Mouse (Mus musculus) megakaryocyte progenitor cell, adult 5-6 weeks (primary cell): ENCODE data around the gene Zfp593. TPM values are rescaled to one million over a fixed set of nuclear protein-coding genes. Genes with fewer than 3 reads are reported as not detected.

Experiments
- ATAC-seq: replicated peaks from 2 replicates; pipeline ENCODE4 v1.8.0; 2016; ENCODE audit warnings: mild to moderate bottlenecking, moderate TSS enrichment, inconsistent platforms; ENCODE audit not compliant: poor library complexity
- total RNA-seq, 2 experiments: library from RNA; stranded (forward) in 1 of 2; stranded (reverse) in 1 of 2; fragments of 157-497, 149-512 nt in 1 of 2; fragments of 200-1000 nt in 1 of 2; gene quantifications; 2 replicates each; pipeline versions ENCODE4 v1.2.3 to v1.2.4; 2015 to 2017

Gene Zfp593
- total RNA-seq, 2 experiments from 2014 or later, result 11.8 to 12.7 TPM

DNA sequence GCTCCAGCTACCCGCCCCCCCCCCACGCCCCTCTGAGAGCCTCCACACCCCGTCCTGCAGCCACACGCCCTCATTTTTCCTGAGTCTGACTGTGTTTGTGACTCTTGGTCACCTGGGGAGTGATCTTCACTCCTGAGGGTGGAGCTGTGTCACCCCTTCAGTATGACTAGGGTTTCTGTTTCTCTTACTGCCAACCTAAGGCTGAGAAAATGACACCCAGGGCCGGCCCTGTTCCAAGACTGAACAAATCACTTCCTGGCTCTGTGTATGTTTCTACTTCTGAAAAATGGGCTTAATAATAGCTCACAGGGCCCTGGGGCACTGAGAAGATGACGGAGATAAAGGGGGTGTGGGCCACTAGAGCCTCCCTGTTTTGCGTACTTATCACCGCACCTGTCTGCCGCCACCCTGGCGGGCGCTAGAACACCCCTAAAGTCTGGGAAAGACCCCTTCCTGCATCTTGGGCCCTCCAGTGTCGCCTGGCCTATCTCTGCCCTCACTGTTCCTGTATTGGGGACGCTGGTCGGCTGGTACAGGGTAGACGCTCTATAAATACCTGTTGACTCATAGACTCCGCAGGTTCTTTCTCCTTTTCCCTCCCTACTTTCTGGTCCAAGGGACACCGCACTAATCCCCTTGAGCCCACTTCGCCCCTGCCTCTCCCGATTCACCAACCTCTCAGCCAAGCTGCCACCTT is 7.7 kb downstream of the Zfp593 start:
- ATAC-seq, result no peak

DNA sequence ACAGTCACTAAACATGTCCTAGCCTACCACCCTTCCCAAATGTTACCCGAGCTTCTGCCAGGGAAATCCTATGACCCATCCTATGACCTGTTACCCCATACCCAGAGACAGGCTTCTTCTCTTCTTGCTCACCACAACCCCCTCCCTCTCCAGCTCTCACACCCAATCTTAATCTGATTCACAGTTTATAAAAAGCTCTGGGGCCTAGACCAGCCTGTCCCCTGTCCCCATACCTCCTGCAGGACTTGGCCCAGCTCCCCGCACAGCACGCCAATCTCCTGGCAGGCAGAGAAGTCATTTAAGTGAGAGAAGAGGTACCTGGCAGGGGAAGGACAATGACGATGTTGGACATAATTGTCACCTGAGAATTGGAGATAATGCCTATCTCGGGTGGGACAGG is 10.5 kb downstream of the Zfp593 start:
- ATAC-seq, result no peak

DNA sequence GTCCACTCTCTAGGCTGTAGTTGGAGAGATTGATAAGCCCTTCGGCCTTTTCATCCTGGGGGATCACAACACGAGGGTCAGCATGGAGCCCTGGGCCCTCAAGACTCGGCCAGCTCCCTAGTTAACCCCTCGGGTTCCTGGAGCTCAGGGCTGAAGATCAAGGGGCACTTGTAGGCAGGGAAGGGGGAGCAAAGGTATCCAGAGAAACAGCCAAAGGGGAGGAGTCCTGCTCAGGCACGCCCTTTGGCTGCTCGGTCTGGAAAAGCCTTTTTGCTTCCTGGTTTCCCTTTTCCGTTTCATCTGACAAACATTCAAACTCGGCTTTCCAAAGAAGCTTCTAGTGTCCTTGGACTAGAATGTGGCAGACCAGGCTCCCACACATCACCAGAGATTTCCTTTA is 15.0 kb downstream of the Zfp593 start:
- no peak for ATAC-seq

DNA sequence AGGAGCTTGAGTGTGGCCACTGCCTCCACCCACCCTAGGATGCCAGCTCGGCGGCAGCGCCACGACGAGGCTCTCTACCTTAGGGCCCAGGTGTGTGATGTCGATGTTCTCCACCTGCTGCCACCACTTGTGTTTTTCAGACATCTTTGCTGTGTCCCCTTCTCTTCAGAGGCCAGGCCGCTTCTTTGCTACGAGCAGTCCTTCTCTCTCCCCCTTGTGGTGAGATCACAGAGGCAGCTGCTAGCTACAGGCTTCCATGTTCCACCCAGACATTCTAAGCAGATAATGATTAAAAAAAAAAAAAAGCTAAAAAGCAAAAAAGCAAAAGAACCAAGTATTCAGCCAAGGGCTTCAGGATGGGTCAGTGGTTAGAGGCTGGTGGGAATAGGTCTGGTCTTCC is 18.2 kb downstream of the Zfp593 start, which contains the start of gene Catsper4:
TSS of gene Catsper4 (minus strand) at position 190 of the 400 bp plus-strand sequence.
- ATAC-seq, result 0 out of 2 replicates have a peak, but pooled peaks have one; percentile 31

DNA sequence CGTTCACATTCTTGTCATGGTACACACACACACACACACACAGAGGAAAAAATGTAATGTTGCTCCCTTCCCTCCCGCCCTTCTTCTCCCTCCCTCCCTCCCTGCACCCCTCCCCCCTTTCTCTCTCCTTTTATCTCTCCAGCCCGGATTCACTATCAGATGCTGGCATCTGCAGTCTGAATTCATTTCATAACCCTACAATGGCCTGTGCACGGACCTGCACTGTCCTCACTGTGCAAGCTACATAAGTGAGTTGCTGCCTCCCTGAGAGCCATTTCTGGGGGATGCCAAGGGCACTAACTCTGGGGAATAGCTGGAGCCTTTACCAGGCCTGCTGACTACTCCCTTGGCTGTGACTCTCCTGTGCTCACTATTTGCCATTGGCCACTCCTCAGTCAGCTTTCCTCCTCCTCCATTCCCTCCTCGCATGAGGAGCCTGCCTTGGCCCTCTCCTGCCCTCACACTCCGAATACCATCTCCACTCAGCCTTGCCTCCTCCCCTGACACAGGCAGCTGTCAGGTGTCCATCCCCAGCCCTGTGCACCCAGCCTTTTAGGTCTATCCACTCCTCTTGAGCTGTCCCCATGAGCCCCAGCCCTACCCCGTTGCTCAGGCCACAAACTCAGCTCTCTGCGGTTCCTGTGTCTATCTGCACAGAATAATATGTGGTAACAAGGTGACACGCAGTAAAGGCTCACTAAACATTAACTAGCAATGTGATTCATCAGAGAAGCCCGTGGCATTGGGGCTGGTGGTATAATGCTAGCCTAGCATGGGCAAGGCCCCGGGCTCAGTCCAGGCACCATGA is 22.4 kb downstream of the Zfp593 start:
- ATAC-seq, result no peak

DNA sequence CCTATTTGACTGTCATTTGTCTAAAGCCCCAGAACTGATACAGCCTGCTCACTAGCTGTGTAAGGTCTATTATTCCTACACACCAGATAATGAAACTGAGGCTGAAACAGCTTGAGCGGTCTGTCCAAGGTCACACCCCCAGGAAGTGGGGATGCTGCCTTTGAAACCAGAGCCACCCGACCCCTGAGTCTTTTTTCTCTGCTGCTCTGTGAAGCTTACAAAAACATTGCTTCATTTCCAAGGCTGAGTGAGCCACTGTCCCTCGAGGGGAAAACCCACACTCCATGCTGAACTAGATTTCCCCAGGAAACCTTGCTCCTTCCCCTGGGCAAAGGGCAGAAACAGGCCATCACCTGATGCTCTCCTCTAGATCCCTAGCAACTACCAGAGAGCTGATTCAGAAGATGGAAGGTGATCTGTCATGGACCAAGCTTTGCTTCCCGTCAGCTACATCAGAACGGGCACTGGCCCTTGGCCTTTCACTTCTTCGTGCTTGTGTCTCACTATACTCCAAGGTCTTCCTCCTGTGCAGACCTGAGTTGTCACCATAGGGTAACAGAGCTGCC is 38.8 kb downstream of the Zfp593 start:
- no peak for ATAC-seq

DNA sequence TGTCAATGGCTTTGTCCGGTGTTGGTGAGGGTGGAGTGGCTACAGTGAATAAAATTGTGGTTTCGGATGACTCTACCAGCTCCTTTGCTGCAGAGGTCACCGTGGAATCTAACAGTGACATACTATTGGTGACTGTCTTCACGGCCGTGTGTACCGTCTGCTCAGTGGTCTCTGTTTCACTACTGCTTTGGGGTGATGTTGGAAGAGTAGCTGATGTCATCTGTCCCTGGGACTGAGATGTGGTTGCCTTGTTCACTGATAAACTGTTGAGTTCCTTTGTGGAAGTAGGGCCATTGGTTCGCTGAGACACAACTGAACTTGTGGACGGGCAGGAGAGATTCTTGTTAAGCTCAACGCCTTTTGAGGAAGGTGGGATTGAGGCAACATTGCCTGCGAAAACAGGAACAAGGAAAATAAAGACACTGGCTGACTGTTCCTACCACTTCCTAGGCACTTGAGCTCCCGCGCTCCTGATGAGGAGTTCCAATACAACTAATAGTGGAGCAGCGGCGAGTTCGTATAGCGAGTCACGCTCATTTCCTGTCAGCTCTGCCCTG is 42.0 kb downstream of the Zfp593 start:
- peak; percentile 69 for ATAC-seq

DNA sequence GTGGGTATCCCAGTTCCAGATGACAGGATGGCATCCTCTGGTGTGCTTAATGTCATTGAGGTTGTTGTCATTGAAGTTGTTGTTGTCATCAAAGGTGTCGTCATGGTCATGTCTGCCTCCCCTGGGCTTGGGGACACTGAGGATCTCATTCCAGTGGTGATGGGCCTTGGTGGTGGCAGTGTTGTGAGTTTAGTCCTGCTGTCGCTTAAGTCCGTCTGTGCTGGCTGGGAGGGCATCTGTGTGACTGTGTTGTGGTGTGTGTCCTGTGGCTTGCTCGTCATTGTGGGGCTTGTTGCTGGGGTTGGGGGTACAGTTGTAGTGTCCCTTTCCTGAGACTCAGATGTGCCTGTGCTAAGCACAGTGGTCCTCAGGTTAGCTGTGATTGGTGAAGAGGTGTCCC is 42.5 kb downstream of the Zfp593 start, which contains the start of gene Gm7534:
TSS of gene Gm7534 (minus strand) at position 101 of the 400 bp plus-strand sequence.
- no peak for ATAC-seq

DNA sequence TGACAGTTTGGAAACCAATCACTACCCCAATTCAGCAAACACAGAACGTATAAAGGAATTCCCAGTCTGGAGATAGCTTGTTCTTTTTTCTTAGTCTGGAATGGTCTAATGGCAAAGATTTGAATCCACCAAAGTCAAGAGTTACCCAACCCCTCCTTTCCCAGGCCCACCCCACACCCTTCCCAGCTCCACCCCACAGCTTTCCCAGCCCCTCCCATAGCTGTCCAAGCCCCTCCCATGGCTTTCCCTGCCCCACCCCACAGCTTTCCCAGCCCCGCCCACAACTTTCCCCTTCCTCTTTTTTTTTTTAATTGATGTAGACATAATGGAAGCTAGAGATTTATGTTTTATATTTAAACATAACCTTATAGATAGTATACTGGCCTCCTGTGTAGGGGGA is 46.0 kb downstream of the Zfp593 start:
- no peak for ATAC-seq

Other genes with a start within 250 kb of the Zfp593 start
- 27.0 and 31.5 TPM in 2 replicates for gene Dhdds, start 244.7 kb downstream of the Zfp593 start, total RNA-seq (2015)
- 28.2 and 30.1 TPM in 2 replicates for gene Dhdds, start 244.7 kb downstream of the Zfp593 start, total RNA-seq (2017)
- gene Lin28a, start 226.8 kb downstream of the Zfp593 start, total RNA-seq (2015), result 3.7 and 4.7 TPM in 2 replicates
- gene Lin28a, start 226.8 kb downstream of the Zfp593 start, total RNA-seq (2017), result 27.4 and 31.2 TPM in 2 replicates
- gene Zfp683, start 191.8 kb downstream of the Zfp593 start, total RNA-seq (2015), result not detected in 2 replicates
- not detected in 2 replicates for gene Zfp683, start 191.8 kb downstream of the Zfp593 start, total RNA-seq (2017)
- 0.77 and 2.2 TPM in 2 replicates for gene Crybg2, start 184.8 kb downstream of the Zfp593 start, total RNA-seq (2015)
- gene Crybg2, start 184.8 kb downstream of the Zfp593 start, total RNA-seq (2017), result 0.37 and 0.71 TPM in 2 replicates
- 291 and 358 TPM in 2 replicates for gene Cd52, start 150.5 kb downstream of the Zfp593 start, total RNA-seq (2015)
- 339 and 505 TPM in 2 replicates for gene Cd52, start 150.5 kb downstream of the Zfp593 start, total RNA-seq (2017)
- 9.2 and 10.7 TPM in 2 replicates for gene Ubxn11, start 143.0 kb downstream of the Zfp593 start, total RNA-seq (2015)
- 6.5 and 7.3 TPM in 2 replicates for gene Ubxn11, start 143.0 kb downstream of the Zfp593 start, total RNA-seq (2017)
- gene Sh3bgrl3, start 116.8 kb downstream of the Zfp593 start, total RNA-seq (2015), result 724 and 761 TPM in 2 replicates
- gene Sh3bgrl3, start 116.8 kb downstream of the Zfp593 start, total RNA-seq (2017), result 230 and 307 TPM in 2 replicates
- 14.5 and 27.8 TPM in 2 replicates for gene Cep85, start 58.5 kb downstream of the Zfp593 start, total RNA-seq (2015)
- gene Cep85, start 58.5 kb downstream of the Zfp593 start, total RNA-seq (2017), result 33.8 and 41.0 TPM in 2 replicates
- gene Gm7534, start 42.6 kb downstream of the Zfp593 start, total RNA-seq (2015), result not detected in 2 replicates
- gene Gm7534, start 42.6 kb downstream of the Zfp593 start, total RNA-seq (2017), result not detected in 2 replicates
- gene Catsper4, start 18.2 kb downstream of the Zfp593 start, total RNA-seq (2015), result not detected in 2 replicates
- not detected in 2 replicates for gene Catsper4, start 18.2 kb downstream of the Zfp593 start, total RNA-seq (2017)
- not detected in 2 replicates for gene Cnksr1, start 7.2 kb downstream of the Zfp593 start, total RNA-seq (2015)
- not detected in 2 replicates for gene Cnksr1, start 7.2 kb downstream of the Zfp593 start, total RNA-seq (2017)
- not detected in 2 replicates for gene E130218I03Rik, start 1.9 kb downstream of the Zfp593 start, total RNA-seq (2015)
- 0.14 TPM in 1 of 2 replicates, not detected in the other for gene E130218I03Rik, start 1.9 kb downstream of the Zfp593 start, total RNA-seq (2017)
- not detected in 2 replicates for gene Gm30191, start 1.3 kb upstream of the Zfp593 start, total RNA-seq (2015)
- gene Gm30191, start 1.3 kb upstream of the Zfp593 start, total RNA-seq (2017), result not detected in 2 replicates
- gene Grrp1, start 8.5 kb upstream of the Zfp593 start, total RNA-seq (2015), result not detected in 2 replicates
- not detected in 2 replicates for gene Grrp1, start 8.5 kb upstream of the Zfp593 start, total RNA-seq (2017)
- gene Pdik1l, start 42.3 kb upstream of the Zfp593 start, total RNA-seq (2015), result 23.4 and 25.9 TPM in 2 replicates
- gene Pdik1l, start 42.3 kb upstream of the Zfp593 start, total RNA-seq (2017), result 32.7 and 34.0 TPM in 2 replicates
- gene Trim63, start 69.5 kb upstream of the Zfp593 start, total RNA-seq (2015), result not detected in 2 replicates
- gene Trim63, start 69.5 kb upstream of the Zfp593 start, total RNA-seq (2017), result not detected in 2 replicates
- gene Slc30a2, start 97.6 kb upstream of the Zfp593 start, total RNA-seq (2015), result 0.07 and 0.15 TPM in 2 replicates
- not detected in 2 replicates for gene Slc30a2, start 97.6 kb upstream of the Zfp593 start, total RNA-seq (2017)
- gene Extl1, start 138.3 kb upstream of the Zfp593 start, total RNA-seq (2015), result not detected in 2 replicates
- not detected in 2 replicates for gene Extl1, start 138.3 kb upstream of the Zfp593 start, total RNA-seq (2017)
- gene Pafah2, start 150.7 kb upstream of the Zfp593 start, total RNA-seq (2015), result 14.0 and 21.2 TPM in 2 replicates
- gene Pafah2, start 150.7 kb upstream of the Zfp593 start, total RNA-seq (2017), result 14.5 and 16.2 TPM in 2 replicates
- 794 and 868 TPM in 2 replicates for gene Stmn1, start 222.7 kb upstream of the Zfp593 start, total RNA-seq (2015)
- 1,207 and 1,242 TPM in 2 replicates for gene Stmn1, start 222.7 kb upstream of the Zfp593 start, total RNA-seq (2017)